Mouse (Mus musculus): ENCODE data around the gene Slc25a31.

The Slc25a31 gene

GRCm38 (mm10) chr3:40738381-40738912, 29.8 kb downstream of the Slc25a31 start:
- no peak for DNase-seq

GRCm38 (mm10) chr3:40744024-40744835, 35.6 kb downstream of the Slc25a31 start, which contains the start of gene Hspa4l:
Hspa4l (plus strand) TSS chr3:40744495.
- DNase-seq = peak in 1 of 2 experiments; percentile 20

GRCm38 (mm10) chr3:40744836-40745660, 36.4 kb downstream of the Slc25a31 start:
- DNase-seq = peak; percentile 96 to 98

- DNase-seq = no peak
Observed at GRCm38 (mm10) chr3:40745661-40746547, 37.2 kb downstream of the Slc25a31 start.

- no peak for DNase-seq
Observed at GRCm38 (mm10) chr3:40760746-40761145, 52.1 kb downstream of the Slc25a31 start.

GRCm38 (mm10) chr3:40761312-40761711, 52.7 kb downstream of the Slc25a31 start:
- DNase-seq = no peak
